Mouse (Mus musculus): Measurements from ENCODE around the gene Smg7.

DNA sequence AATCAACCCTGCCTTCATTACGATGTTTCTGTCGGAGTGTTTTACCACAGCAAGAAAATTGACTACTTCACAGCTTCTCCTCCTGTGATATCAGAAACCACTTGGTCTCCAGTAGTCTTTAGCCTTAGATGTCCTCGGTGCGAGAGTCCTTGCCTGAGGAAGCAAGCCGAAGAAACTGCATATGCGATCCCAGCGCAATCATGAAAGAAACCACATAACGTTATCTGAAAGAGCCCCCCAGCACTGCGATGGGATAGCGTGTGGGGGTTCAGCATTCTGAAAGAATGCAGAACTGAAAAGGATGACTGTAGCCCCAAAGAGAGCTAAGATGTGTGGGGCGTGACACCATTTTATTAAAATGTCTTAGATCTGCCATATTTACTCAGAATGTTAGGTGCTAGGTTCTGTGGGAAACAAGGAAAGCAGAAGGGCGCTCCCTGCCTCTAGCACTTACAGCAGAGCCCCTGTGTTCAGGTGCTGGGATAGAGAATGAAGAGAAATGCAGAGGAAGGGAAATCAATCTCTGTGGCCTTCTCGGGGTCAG, 101.7 kb downstream of the Smg7 start:
- TF ChIP-seq GATA1 (IDR thresholded peaks at IDR 0.05; ENCODE audit: borderline replicate concordance, low read length), result no peak
- TF ChIP-seq FLI1 (IDR thresholded peaks at IDR 0.05; ENCODE audit: low read length), result no peak

Measured in megakaryocyte, embryonic 14.5 days (primary cell).